Mouse (Mus musculus): ENCODE results near the gene Rnf187.
"Not testable (repeated sequence)": the region's sequence is repeated elsewhere in the genome, so short reads cannot be mapped to it uniquely, and the experiment has no call there.

GRCm38 (mm10) chr11:58954170-58954419 is 15.4 kb upstream of the Rnf187 start:
- TF ChIP-seq CTCF (IDR thresholded peaks at IDR 0.05; ENCODE audit: low read depth, low read length); POLR2A (IDR thresholded peaks at IDR 0.05; ENCODE audit: borderline replicate concordance, low read depth, low read length): not testable (repeated sequence)
